Mouse (Mus musculus) intestine, embryonic 16.5 days (tissue): ENCODE data around the gene Abo. TPM values are rescaled to one million over a fixed set of nuclear protein-coding genes. Genes with fewer than 3 reads are reported as not detected.
A peak's percentile ranks its signal among the peaks of the same experiment; 100 is the strongest.

ENCODE experiments used
- ATAC-seq: fragments of 200-750 bp; cut with Nextera tagmentation; 2 replicates; pipeline ENCODE4 v1.8.0; 2017; ENCODE audit warnings: moderate TSS enrichment, moderate library complexity
- H3K27ac ChIP-seq: fragments of 300-500 bp; sonication (generic); 2 replicates; pipeline ENCODE4 v1.5.1; 2014; ENCODE audit warnings: mild to moderate bottlenecking, low read length
- H3K27me3 ChIP-seq: fragments of 300-500 bp; sonication (generic); replicated peaks from 2 replicates; pipeline ENCODE4 v1.6.1; 2014; ENCODE audit warnings: low read length, control low read depth, mixed read lengths; ENCODE audit not compliant: control insufficient read depth, insufficient read depth
- H3K36me3 ChIP-seq: fragments of 300-500 bp; sonication (generic); 2 replicates; pipeline ENCODE4 v1.6.1; 2014; ENCODE audit warnings: low read length, control low read depth; ENCODE audit not compliant: control insufficient read depth, insufficient read depth
- H3K4me1 ChIP-seq: fragments of 300-500 bp; sonication (generic); 2 replicates; pipeline ENCODE4 v1.6.1; 2014; ENCODE audit warnings: low read length, control low read depth, mixed read lengths; ENCODE audit not compliant: control insufficient read depth, insufficient read depth
- H3K4me2 ChIP-seq: fragments of 300-500 bp; sonication (generic); 2 replicates; pipeline ENCODE4 v1.6.1; 2014; ENCODE audit warnings: low read depth, low read length, control low read depth
- H3K4me3 ChIP-seq: fragments of 300-500 bp; sonication (generic); 2 replicates; pipeline ENCODE4 v1.5.1; 2014; ENCODE audit warnings: mild to moderate bottlenecking, low read length
- H3K9ac ChIP-seq: fragments of 300-500 bp; sonication (generic); 2 replicates; pipeline ENCODE4 v1.6.1; 2014; ENCODE audit warnings: low read depth, low read length
- H3K9me3 ChIP-seq: fragments of 300-500 bp; sonication (generic); 2 replicates; pipeline ENCODE4 v1.6.1; 2016; ENCODE audit warnings: low read length, control low read depth; ENCODE audit not compliant: control insufficient read depth
- WGBS: fragments of 180-500 bp; shearing (Covaris S2); extraction: QIAGEN DNeasy Blood & Tissue Kit; methylation state at CpG from one replicate; pipeline ENCODE4 v1.1.7; 2014; 5-methylcytosine and 5-hydroxymethylcytosine counted together
- polyA plus RNA-seq: library from polyadenylated mRNA; unstranded; fragments of >200 nt; fragmentation: Nextera tagmentation; extraction: Ambion mirVana; gene quantifications from 2 replicates; pipeline ENCODE4 v1.2.1, GENCODE M21; 2015

Gene Abo
- 0.21 TPM in 1 of 2 replicates, not detected in the other for polyA plus RNA-seq

GRCm38 (mm10) chr2:26864879-26865278, at the start of gene Abo:
Gene Abo, minus strand, starts transcription at chr2:26864979.
- Histone ChIP-seq H3K9ac (no peak within 1 kb of the TSS), H3K27me3 (no peaks in the 10 kb centered on the region), H3K9me3 (no peaks in the 10 kb centered on the region), H3K27ac (no peak within 1 kb of the TSS), H3K4me1 (no peaks in the 10 kb centered on the region), H3K4me2 (no peak within 1 kb of the TSS), H3K4me3 (no peak within 1 kb of the TSS), H3K36me3 (no peaks in the 10 kb centered on the region)
- 61% methylated on average over 3 of the region's 3 CpGs for WGBS
- no peak for ATAC-seq

DNA sequence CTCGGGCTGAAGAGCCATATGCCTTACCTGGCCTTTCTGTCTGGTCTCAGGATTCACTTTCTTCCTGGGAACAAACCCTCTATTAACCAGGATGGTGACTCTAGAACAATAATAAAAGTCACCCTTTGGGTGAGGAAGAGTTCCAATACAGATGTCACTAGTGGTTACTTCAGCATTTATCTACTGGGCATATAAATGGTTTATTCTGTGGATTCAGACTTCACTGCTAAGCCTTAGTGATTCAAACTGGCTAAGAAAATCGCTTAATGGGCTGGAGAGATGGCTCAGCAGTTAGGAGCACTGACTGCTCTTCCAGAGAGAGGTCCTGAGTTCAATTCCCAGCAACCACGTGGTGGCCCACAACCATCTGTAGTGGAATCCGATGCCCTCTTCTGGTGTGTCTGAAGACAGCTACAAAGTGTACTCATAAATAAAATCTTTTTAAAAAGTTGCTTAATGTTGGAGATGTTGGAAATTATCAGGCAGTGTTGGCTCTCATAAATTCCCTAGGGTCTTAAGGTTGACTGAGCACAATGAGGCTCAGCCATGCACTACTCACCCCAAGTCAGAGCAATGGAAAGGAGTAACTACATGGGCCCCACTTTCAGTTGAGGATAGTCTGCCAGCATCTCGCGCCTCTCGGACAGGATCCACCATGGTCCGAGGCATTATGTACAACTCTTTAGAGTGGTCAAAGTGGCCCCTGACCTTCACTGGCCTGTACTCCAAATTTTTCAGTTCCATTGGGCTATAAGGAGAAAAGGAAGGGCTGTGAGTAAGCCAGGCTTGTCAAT, 49.6 kb upstream of the Abo start:
- Histone ChIP-seq H3K9ac (peak overlapping the region; percentile 89; the same call in 1 of the 2 replicates), H3K27me3 (no peaks in the 10 kb centered on the region), H3K4me1 (peaks cover 36% of the 10 kb centered on the region), H3K4me2 (0 out of 2 replicates have a peak overlapping the region, but pooled peaks have one; percentile 92), H3K9me3 (no peaks in the 10 kb centered on the region), H3K27ac (no peak overlapping the region), H3K36me3 (peaks cover 21% of the 10 kb centered on the region), H3K4me3 (0 out of 2 replicates have a peak overlapping the region, but pooled peaks have one; percentile 89)
- ATAC-seq, result no peak
- 55% methylated on average over 8 of the region's 8 CpGs for WGBS

- H3K27ac ChIP-seq, result no peak overlapping the region
- no peak for ATAC-seq
- 76% methylated on average over 17 of the region's 17 CpGs for WGBS
- no peaks in the 10 kb centered on the region for H3K9me3 ChIP-seq
- H3K27me3 ChIP-seq, result no peaks in the 10 kb centered on the region
- H3K4me2 ChIP-seq, result no peak overlapping the region
- peaks cover 18% of the 10 kb centered on the region for H3K36me3 ChIP-seq
- H3K4me3 ChIP-seq, result no peak overlapping the region
- peaks cover 43% of the 10 kb centered on the region for H3K4me1 ChIP-seq
- H3K9ac ChIP-seq, result no peak overlapping the region
These were observed 48.8 kb upstream of the Abo start for GRCm38 (mm10) chr2:26913416-26914147.

DNA sequence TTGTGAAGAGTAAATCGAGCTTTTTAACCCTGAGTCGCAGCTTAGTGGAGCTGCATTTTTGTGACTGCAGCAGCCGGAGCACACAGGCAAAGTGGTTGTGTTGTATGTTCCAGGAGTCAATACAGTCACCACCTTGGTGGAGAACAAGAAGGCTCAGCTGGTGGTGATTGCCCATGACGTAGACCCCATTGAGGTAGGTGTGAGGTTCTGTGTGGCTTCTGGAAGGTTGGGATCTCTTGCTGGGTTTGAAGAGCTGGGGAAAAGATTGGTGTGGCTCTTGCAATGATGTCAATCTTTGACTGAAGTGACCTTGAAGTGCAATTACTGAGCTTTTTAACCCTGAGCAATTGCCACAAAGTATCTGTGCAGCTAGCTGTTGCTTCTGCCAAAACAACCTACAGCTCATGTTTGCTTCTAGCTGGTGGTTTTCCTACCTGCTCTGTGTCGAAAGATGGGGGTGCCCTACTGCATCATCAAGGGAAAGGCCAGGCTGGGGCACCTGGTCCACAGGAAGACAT, 47.5 kb upstream of the Abo start:
- Histone ChIP-seq H3K9me3 (no peaks in the 10 kb centered on the region), H3K9ac (peak overlapping the region; percentile 80), H3K27me3 (no peaks in the 10 kb centered on the region), H3K4me1 (peaks cover 37% of the 10 kb centered on the region), H3K36me3 (peaks cover 25% of the 10 kb centered on the region), H3K4me3 (peak overlapping the region; percentile 91), H3K27ac (peak overlapping the region; percentile 34), H3K4me2 (peak overlapping the region; percentile 77)
- ATAC-seq, result no peak
- WGBS, result 61% methylated on average over 5 of the region's 5 CpGs

DNA sequence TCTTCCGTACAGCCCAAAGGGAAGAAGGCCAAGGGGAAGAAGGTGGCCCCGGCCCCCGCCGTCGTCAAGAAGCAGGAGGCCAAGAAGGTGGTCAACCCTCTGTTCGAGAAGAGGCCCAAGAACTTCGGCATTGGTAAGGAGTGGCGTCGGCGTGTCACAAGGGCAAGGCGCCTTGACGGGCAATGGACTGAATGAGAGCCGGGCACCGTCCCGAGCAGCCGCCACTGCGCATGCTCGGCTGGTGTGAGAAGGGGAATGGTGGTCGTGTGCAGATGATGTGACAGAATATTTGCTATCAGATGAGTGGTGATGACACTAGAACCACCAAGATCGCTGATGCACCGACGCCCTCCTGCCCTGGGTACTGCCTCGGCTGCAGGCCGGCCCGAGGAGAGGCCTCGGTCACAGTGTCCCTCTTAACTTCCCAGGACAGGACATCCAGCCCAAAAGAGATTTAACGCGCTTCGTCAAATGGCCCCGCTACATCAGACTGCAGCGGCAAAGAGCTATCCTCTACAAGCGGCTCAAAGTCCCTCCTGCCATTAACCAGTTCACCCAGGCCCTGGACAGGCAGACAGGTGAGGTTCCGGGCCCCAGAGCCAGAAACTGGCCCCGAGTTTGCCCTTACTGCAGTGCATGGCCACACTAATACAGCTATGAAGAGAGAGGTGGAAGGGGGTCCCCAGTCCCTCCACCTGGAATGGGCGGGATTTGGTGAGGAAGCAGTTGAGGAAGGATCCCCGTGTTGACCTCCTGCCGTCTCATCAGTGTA, 46.4 kb upstream of the Abo start:
- Histone ChIP-seq H3K27ac (peak overlapping the region; percentile 84), H3K9me3 (no peaks in the 10 kb centered on the region), H3K4me3 (peak overlapping the region; percentile 91), H3K9ac (peak overlapping the region; percentile 80), H3K4me1 (peaks cover 33% of the 10 kb centered on the region), H3K27me3 (no peaks in the 10 kb centered on the region), H3K4me2 (peak overlapping the region; percentile 77), H3K36me3 (peaks cover 30% of the 10 kb centered on the region)
- peak; percentile 36 for ATAC-seq
- WGBS, result 2% methylated on average over 36 of the region's 37 CpGs

DNA sequence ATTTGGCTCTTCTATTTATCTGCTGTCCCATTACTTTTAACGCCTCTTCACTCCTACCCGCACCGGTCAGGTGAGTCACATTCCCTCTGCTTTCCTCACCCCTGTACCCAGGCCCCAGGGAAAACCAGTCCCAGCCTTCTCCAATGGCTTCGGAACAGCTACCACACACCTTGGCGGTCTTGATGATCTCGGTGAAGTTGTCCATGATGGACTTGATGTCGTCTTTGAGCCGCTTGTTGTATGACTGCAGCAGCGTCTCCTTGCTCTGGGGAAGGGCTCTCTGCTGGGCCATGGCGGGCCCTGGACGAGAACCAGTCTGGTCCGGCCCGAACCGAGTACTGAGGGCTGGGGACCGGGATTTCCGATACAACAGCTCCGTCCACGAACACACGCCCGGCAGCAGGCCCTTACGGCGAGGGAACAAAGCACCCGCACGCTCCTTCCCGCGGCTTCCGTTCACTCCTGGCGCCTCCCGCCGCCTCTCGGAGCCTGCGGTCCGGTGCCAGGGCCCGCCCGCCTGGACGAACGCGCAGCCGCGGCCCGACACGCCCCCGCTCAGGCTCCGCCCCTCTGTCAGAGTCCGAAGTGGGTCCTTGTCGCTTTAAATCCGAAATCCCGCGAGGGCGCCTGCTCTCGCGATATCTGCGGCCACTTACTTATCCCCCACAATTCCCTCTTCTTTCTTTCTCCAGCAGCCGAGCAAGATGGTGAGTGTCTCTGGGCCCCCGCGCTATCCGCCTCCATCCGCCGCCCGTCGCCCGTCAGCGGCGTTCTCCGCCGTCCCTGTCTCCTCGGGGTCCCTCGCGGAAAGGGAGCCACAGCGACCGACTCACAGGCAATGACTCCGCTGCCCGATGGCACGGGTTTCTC, 45.6 kb upstream of the Abo start, which contains the start of the genes Med22 and Rpl7a:
Gene Med22 (minus strand): TSS at position 554 of the 870 bp plus-strand sequence.
Gene Rpl7a (plus strand): TSS at position 641 of the 870 bp plus-strand sequence.
- ATAC-seq, result peak; percentile 94
- Histone ChIP-seq H3K36me3 (peaks cover 35% of the 10 kb centered on the region), H3K27me3 (no peaks in the 10 kb centered on the region), H3K27ac (peak within 1 kb of the TSS; percentile 84), H3K4me3 (peak within 1 kb of the TSS; percentile 91), H3K4me2 (peak within 1 kb of the TSS; percentile 77), H3K4me1 (peaks cover 28% of the 10 kb centered on the region), H3K9ac (peak within 1 kb of the TSS; percentile 80), H3K9me3 (no peaks in the 10 kb centered on the region)
- WGBS, result under 1% methylated on average over 74 of the region's 74 CpGs

DNA sequence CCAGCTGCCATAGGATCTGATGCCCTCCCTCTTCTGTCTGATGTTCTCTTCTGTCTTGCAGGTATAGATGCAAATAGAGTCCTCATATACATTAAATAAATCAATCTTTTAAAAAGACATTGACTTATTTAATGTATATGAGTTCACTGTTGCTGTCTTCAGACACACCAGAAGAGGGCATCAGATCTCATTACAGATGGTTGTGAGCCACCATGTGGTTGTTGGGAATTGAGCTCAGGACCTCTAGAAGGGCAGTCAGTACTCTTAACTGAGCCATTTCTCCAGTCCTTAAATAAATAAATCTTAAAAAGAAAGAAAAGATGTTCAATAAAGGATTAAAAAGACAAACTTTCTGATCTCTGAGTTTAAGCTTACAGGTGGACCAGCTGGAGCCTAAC, 44.6 kb upstream of the Abo start:
- peaks cover 34% of the 10 kb centered on the region for H3K36me3 ChIP-seq
- no peak for ATAC-seq

GRCm38 (mm10) chr2:26908710-26909386, 44.1 kb upstream of the Abo start:
- Histone ChIP-seq H3K4me2 (peak overlapping the region; percentile 51), H3K9me3 (no peaks in the 10 kb centered on the region), H3K4me3 (peak overlapping the region; percentile 91), H3K27me3 (no peaks in the 10 kb centered on the region), H3K27ac (peak overlapping the region; percentile 29; the same call in 1 of the 2 replicates), H3K9ac (peak overlapping the region; percentile 75), H3K36me3 (peaks cover 31% of the 10 kb centered on the region), H3K4me1 (peaks cover 22% of the 10 kb centered on the region)
- ATAC-seq, result no peak
- 66% methylated on average over 18 of the region's 18 CpGs for WGBS

More for the DNA sequence above, 44.6 kb upstream of the Abo start:
- Histone ChIP-seq H3K4me1 (peaks cover 21% of the 10 kb centered on the region), H3K27ac (peak overlapping the region; percentile 84; the same call in 1 of the 2 replicates), H3K9ac (peak overlapping the region; percentile 75), H3K27me3 (no peaks in the 10 kb centered on the region), H3K4me3 (peak overlapping the region; percentile 91), H3K4me2 (peak overlapping the region; percentile 51), H3K9me3 (no peaks in the 10 kb centered on the region)
